Mouse (Mus musculus) gastrocnemius, adult 18-20 months (tissue): ENCODE results near the gene Ssmem1. TPM values are rescaled to one million over a fixed set of nuclear protein-coding genes. Genes with fewer than 3 reads are reported as not detected.

Experiments used
- DNase-seq: peaks from one replicate; pipeline ENCODE4 v3.0.0; 2021; ENCODE audit warnings: low spot score
- long read RNA-seq, 2 experiments: library from polyadenylated mRNA; stranded (forward); transcript quantifications; one replicate each; pipeline ENCODE4 v2.0.0; 2021
- total RNA-seq, 2 experiments: library from RNA; stranded (reverse); gene quantifications; 2 replicates each; pipeline ENCODE4 v1.2.3; 2021

Ssmem1 gene
- total RNA-seq = not detected
- long read RNA-seq, experiment 1 = 0 reads
- long read RNA-seq, experiment 2 = 0 reads

DNA sequence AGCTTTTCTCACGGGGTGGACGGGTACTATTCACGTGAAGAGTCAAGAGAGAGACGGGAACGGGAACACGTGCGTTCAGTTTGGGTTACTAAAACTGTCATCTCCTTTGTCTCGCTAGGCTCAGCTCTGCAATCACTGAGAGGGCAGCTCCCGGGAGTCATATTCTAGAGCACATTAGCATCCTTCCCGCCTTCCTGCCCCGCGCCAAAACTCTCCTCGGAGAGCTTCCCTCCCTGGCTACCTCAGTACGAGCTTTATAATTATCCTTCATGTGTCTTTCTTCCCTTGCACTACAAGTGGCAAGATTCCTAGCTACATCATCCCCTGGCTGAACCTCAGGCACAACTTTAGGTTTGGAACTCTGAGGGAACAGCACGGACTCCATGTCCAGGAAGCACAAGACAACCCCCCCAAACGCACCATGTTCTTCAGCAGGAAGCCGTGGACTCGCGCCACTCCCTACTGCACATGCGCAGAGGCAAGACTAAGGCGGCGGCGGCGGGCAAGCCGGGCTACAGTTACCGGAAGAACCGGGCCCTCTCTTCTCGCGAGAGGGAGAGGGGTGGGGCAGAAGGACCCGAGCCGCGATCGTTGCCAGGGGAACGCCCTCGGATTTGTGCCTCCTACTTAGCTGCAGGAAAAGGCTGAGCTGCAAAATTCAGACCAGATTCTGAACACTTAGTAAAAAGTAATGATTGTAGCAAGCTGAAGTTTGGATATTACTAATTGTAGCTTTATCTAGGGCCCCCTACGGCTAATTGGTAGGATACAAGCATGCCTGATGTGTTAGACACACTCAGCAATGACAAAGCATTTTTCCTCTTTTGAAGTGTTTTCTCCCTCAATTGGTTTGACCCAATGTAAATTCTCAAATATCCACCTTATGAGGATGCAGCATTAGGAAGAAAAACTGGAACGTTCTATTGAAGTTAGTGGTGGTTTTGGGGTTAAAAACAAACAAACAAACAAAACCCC is at the start of gene Ssmem1, which contains the start of gene Tmem209:
TSS of gene Ssmem1 (plus strand) at position 585 of the 975 bp plus-strand sequence.
TSS of gene Tmem209 (minus strand) at position 519 of the 975 bp plus-strand sequence.
- peak; percentile 100 for DNase-seq

GRCm38 (mm10) chr6:30460750-30461446 is 48.8 kb upstream of the Ssmem1 start:
- DNase-seq = no peak

DNA sequence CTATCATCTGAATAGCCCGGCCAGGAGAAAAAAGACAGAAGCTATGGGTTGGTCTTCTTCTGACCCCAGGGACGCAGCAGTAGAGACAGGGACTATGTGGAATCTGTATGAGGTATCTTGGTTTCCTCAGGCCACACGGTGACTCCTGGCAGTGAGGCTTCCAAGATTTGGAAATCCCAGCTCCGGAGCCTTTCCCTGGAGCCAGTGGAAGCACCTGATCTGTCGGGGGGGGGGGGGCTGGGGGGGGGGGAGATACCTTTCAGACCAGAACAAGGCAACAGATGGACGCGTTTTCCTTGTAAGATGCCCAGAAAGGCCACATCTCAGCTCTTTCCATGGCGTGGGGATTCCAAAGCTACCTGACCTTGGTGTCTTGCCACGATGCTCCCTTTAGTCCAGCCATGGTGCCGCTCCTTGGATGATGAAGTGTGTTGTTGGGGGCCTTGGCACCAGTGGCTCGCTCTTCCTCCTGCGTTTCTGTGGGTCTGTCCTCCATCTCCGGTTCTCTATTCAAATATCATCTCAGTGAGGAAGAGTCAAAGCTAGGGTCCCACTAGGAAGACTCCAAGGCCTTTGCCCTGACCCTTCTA is 47.8 kb upstream of the Ssmem1 start:
- no peak for DNase-seq

DNA sequence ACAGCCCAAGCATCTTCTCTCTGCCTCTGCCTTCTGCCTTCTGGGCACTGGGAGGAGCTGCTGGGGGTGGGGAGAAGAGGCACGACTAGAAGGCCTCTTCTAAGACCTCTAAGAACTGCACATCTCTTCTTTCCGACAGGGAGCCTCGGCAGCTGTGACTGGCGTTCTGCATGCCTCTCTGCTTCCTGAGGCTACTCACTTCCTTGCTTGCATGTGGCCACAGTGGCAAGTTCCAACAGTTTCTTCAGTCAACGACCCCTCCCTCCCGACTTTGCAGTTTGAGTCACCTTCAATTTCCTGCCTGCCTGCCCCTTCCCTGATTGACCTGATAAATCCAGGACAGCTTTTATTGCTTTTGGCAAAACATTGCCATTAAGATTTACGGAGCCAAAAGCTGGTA is 46.8 kb upstream of the Ssmem1 start:
- no peak for DNase-seq

DNA sequence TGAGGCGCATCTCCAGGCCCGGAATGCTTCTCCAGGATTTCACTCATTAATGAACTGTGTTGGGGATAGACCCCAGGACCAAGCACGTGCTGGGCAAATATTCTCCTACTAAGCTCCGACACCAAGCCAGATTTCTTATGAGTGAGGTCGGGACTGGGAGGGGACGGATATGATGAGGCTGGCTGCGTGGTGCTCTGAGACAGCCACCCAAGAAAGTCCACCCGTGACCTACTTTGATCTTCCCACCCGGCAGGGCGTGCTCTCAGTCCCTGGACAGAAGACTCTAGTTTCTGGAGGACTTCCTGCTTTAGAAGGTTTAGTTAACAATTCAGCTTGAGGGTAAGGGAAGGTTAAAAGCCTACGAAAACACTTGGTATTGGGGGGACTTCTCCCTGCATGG is 44.1 kb upstream of the Ssmem1 start:
- DNase-seq = no peak

GRCm38 (mm10) chr6:30468058-30468457 is 41.6 kb upstream of the Ssmem1 start:
- no peak for DNase-seq

GRCm38 (mm10) chr6:30468684-30469083 is 41.0 kb upstream of the Ssmem1 start:
- DNase-seq = peak; percentile 64

DNA sequence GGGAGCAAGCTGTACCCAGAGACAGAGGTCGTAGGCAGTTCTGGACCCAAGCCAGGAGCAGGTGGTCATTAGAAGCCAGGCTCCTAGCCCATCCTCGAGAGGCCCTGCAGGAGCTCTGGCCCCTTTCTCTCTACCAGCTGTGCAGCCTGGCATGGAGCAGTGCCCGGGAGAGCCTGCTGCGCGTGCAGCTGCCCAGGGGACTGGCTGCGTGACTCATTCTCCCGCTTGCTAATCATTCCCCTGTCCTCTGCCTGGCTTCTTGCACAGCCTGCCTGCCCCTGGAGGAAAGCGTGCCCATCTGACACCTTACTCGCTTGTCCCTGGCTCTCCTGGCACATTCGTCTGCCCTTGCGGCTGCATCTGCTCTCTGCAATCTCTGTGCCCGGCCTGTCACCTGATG is 40.3 kb upstream of the Ssmem1 start:
- peak; percentile 76 for DNase-seq

DNA sequence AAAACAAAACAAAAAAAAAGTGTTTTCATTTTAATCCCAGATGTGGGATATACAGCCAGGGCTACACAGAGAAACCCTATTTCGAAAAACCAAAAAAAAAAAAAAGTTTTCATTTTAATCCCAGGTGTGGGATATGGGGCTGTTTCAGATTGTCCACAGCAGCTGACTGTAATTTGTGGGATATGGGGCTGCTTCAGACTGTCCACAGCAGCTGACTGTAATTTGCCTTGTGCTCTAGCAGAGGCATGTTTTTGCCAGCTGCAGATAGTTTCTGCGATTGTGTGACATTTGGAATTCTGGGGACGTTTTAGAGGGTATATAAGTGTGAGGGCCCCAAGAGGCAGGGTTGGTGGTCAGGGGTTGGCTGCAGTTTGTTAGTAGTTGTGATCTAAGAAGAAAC is 37.9 kb upstream of the Ssmem1 start:
- DNase-seq = no peak

DNA sequence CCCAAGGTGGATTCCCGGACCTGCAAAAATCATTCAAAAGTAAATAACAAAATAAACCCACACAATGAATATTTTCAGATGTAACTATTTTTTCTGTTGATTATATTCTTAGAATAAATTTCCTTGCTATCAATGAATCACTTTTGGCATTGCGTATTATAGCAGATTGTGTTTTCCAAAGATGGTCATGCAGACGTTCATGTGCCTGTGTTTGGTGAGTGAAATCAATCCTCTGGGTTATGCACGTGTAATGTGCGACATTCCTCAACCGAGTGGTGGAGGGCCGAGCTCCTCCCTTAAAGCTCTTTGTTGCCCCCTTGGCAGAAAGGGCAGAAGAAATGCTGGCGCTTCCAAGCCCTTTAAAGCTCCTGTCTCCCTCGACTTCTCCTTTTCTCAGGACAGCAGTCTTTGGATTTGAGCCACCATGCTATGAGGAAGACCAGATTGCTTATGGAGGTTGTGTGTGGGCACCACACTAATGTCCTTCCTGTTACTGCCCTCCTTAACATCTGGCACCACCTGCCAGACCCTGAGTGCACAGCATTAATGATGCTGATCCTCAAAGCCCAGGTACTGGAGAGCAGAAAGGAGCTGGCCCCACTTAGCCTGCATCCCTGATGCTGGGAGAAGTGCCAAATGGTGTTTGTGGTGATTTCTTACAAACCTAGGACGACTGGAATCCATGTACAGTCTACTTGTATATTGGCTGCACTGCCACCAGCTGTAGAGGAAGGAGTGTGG is 33.5 kb upstream of the Ssmem1 start:
- DNase-seq = no peak

GRCm38 (mm10) chr6:30477210-30477714 is 32.4 kb upstream of the Ssmem1 start:
- no peak for DNase-seq

DNA sequence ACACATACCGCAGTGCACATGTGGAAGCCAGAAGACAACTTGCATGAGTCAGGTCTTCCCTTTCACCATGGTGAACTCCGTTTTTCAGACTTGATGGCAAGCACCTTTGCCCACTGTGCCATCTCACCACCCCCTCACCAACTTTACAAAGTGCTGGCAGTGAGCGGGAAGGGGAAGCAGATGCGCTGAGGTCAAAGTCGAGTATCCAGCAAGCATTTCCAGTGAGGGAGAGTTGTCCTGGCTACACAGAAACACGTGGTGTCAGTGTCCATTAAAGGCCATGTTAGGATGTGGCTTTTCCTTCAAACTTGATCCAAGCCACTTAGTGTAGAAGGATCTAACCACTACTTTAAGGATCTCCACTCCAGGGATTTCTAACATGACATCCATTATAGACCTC is 31.9 kb upstream of the Ssmem1 start:
- no peak for DNase-seq

GRCm38 (mm10) chr6:30479418-30479817 is 30.2 kb upstream of the Ssmem1 start:
- no peak for DNase-seq

DNA sequence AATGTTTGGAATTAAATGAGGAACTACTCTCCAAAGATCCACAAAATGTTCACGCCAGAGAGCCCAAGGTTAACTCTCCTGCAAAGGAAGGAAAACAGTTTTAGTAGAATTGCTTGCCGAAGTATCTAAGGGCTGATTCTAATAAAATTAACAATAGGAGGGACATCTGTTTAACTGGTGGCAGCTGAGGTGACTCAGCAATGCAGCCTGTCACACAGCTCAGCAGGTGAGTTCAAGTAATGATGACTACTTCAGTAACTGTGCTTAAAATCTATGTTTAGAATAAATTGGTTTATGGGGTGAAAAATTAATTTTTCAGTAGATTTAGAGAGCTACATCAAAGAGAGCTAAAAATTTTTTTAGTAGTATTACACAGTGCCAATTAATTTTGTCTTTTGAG is 26.7 kb upstream of the Ssmem1 start:
- DNase-seq = no peak

GRCm38 (mm10) chr6:30486504-30486903 is 23.1 kb upstream of the Ssmem1 start:
- no peak for DNase-seq

DNA sequence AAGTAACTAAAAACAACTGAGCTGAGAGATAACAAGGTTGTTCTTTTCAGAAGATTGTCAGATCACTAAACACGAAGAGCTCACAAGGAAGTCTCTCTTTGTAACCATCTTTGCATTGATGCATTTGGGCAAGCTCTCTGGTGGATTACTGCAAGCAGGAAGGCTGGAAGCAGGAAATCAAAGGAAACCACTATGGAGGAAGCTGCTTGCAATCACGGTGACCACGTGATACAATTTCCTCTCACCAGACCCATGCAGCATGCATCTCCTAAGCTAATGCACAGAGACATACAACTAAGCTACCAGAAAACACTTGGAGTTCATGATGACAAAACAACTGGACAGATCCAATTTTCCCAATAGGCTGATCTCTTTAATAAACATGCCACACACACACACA is 10.6 kb upstream of the Ssmem1 start:
- DNase-seq = no peak

DNA sequence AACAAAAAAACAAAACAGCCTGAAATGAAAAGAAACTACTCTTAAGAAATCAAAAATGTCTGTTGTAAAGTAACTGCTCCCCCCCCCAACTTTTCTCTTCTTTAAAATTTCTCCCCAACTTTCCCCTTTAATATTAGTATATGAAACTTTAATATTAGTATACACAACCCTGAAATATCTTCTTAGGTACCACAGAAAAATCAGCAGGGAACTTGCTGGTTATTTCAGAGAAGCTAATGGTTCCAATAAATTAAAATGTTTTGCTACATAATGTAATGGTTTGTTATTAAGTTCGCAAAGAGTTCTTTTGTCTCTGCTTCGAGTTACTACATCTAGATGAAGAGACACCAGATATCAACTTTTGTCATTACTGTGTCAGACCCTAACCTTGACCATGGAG is 825 bp upstream of the Ssmem1 start:
- no peak for DNase-seq

- DNase-seq = no peak
Observed at GRCm38 (mm10) chr6:30510291-30510690, 642 bp downstream of the Ssmem1 start.

- no peak for DNase-seq
Observed at GRCm38 (mm10) chr6:30514242-30514641, 4.6 kb downstream of the Ssmem1 start.

- no peak for DNase-seq
Observed at GRCm38 (mm10) chr6:30520400-30520799, 10.8 kb downstream of the Ssmem1 start.
